Mouse (Mus musculus): ENCODE results near the gene Gstp3.

GRCm38 (mm10) chr19:4093772-4094171 is 34.4 kb upstream of the Gstp3 start:
- TF ChIP-seq POLR2A (IDR thresholded peaks at IDR 0.05; ENCODE audit: control insufficient read depth, low read depth, low read length): no peak
- TF ChIP-seq CTCF (IDR thresholded peaks at IDR 0.05; ENCODE audit: control insufficient read depth, insufficient read depth, insufficient replicate concordance, low read depth, low read length): no peak

All from testis, adult 2 months (tissue).